Mouse (Mus musculus): Measurements from ENCODE around the gene Axin2.

- TF ChIP-seq POLR2A (IDR thresholded peaks at IDR 0.05; ENCODE audit: control insufficient read depth, extremely low read depth, insufficient read depth, low read length, poor library complexity) (no peak), CTCF (IDR thresholded peaks at IDR 0.05; ENCODE audit: borderline replicate concordance, control insufficient read depth, extremely low read depth, insufficient read depth, low read length, poor library complexity) (no peak)
Measured at GRCm38 (mm10) chr11:108952343-108952742, 32.2 kb downstream of the Axin2 start.

Measured in thymus, adult 2 months (tissue).